Mouse (Mus musculus) megakaryocyte-erythroid progenitor cell, adult 5-6 weeks (primary cell): ENCODE results near the gene Tex14. TPM values are rescaled to one million over a fixed set of nuclear protein-coding genes. Genes with fewer than 3 reads are reported as not detected.

Source experiments
- ATAC-seq: replicated peaks from 2 replicates; pipeline ENCODE4 v1.8.0; 2016; ENCODE audit warnings: mild to moderate bottlenecking, inconsistent platforms; ENCODE audit not compliant: severe bottlenecking, poor library complexity, low FRiP score, low TSS enrichment
- total RNA-seq, 2 experiments: library from RNA; stranded (forward) in 1 of 2; stranded (reverse) in 1 of 2; fragments of 200-1000, 215-1000 nt in 1 of 2; fragments of >200 nt in 1 of 2; fragmentation: Nextera tagmentation in 1 of 2; gene quantifications; 2 replicates each; pipeline ENCODE4 v1.2.3; 2014 to 2017

The Tex14 gene
- total RNA-seq, 2 experiments from 2014 or later = not detected

DNA sequence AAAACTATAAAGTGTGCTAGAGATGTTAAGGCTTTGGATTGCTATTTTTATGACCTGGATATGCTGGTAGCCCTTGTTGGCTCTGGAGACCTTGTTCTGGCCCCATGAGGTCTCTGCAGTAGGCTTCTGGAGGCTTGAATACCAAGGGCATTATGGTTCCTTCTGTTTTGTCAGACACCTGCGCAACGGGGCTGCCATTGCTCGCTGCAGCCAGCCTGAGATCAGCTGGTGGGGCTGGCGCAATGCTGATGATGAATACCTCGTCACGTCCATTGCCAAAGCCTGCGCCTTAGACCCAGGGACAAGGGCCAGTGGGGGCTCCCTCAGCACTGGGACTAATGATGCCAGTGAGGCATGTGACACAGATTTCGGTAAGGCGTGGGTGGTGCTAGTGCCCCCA is 197.4 kb downstream of the Tex14 start:
- no peak for ATAC-seq

DNA sequence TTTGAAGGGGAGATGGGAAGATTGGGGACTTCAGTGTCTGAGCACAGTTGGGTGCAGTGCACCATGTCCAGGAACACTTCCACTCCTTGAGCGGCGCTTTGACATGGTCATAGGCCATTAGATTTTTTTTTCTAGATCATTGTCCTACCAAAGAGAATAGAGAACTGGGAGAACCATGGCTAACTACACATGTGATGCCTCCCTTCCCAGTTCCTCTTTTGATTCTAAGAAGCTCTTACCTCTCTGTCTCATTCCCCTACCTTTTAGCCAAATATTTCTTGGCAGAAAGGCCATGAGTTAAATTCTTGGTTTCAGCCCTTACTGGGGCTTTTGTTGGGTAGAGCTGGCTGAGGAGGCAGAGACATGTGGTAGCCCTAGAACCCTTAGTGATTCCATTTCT is 198.7 kb downstream of the Tex14 start:
- ATAC-seq = no peak

Other genes starting within 250 kb of the Tex14 start
- gene Ppm1e, start 46.0 kb upstream of the Tex14 start, total RNA-seq (2014; fragmentation: Nextera tagmentation) = 0.96 and 1.4 TPM in 2 replicates
- gene Ppm1e, start 46.0 kb upstream of the Tex14 start, total RNA-seq (2017) = 2.8 and 6.4 TPM in 2 replicates
- 1.3 and 1.9 TPM in 2 replicates for gene Rad51c, start 111 bp upstream of the Tex14 start, total RNA-seq (2014; fragmentation: Nextera tagmentation)
- 0.72 and 12.6 TPM in 2 replicates for gene Rad51c, start 111 bp upstream of the Tex14 start, total RNA-seq (2017)
- not detected in 2 replicates for gene Gm11492, start 161.6 kb downstream of the Tex14 start, total RNA-seq (2014; fragmentation: Nextera tagmentation)
- not detected in 2 replicates for gene Gm11492, start 161.6 kb downstream of the Tex14 start, total RNA-seq (2017)
- 24.5 and 34.8 TPM in 2 replicates for gene Sept4, start 163.8 kb downstream of the Tex14 start, total RNA-seq (2014; fragmentation: Nextera tagmentation)
- 15.0 and 21.6 TPM in 2 replicates for gene Sept4, start 163.8 kb downstream of the Tex14 start, total RNA-seq (2017)
- gene Mtmr4, start 187.1 kb downstream of the Tex14 start, total RNA-seq (2014; fragmentation: Nextera tagmentation) = 18.7 and 31.1 TPM in 2 replicates
- gene Mtmr4, start 187.1 kb downstream of the Tex14 start, total RNA-seq (2017) = 19.9 and 21.8 TPM in 2 replicates
- not detected in 2 replicates for gene Hsf5, start 212.1 kb downstream of the Tex14 start, total RNA-seq (2014; fragmentation: Nextera tagmentation)
- 0.19 TPM in 1 of 2 replicates, not detected in the other for gene Hsf5, start 212.1 kb downstream of the Tex14 start, total RNA-seq (2017)